Mouse (Mus musculus) neural tube, embryonic 10.5 days (tissue): ENCODE results near the gene Ccni.

Experiments used
- DNase-seq: peaks from one replicate; pipeline ENCODE4 v3.0.0-alpha.2; 2017; ENCODE audit warnings: low spot score; ENCODE audit errors: extremely low spot score

Gene Ccni

GRCm38 (mm10) chr5:93136956-93137586 is 69.2 kb downstream of the Ccni start:
- no peak for DNase-seq

- DNase-seq: no peak
Observed at GRCm38 (mm10) chr5:93135368-93136107, 70.8 kb downstream of the Ccni start.

GRCm38 (mm10) chr5:93133445-93134244 is 72.7 kb downstream of the Ccni start:
- no peak for DNase-seq
